Mouse (Mus musculus) E14TG2a.4 (cell line): ENCODE measurements around the gene Gm3500.
"Not testable (repeated sequence)": the region's sequence is repeated elsewhere in the genome, so short reads cannot be mapped to it uniquely, and the experiment has no call there.

ENCODE experiments used
- H3K27me3 ChIP-seq: 2 replicates; pipeline ENCODE4 v1.6.1; 2014; ENCODE audit warnings: low read length, control low read depth; ENCODE audit not compliant: insufficient read depth
- H3K36me3 ChIP-seq: 2 replicates; pipeline ENCODE4 v1.6.1; 2014; ENCODE audit warnings: low read length, control low read depth; ENCODE audit not compliant: insufficient read depth
- H3K4me1 ChIP-seq: replicated peaks from 2 replicates; pipeline ENCODE4 v1.6.1; 2014; ENCODE audit warnings: low read depth, low read length, control low read depth
- H3K4me3 ChIP-seq: replicated peaks from 2 replicates; pipeline ENCODE4 v1.5.1; 2014; ENCODE audit warnings: mild to moderate bottlenecking, low read length
- H3K9me3 ChIP-seq: 2 replicates; pipeline ENCODE4 v1.6.1; 2014; ENCODE audit warnings: low read length, control low read depth

The Gm3500 gene

GRCm38 (mm10) chr14:5388949-5389348 is at the start of gene Gm3500:
Gm3500 (minus strand) TSS chr14:5389049.
- not testable (repeated sequence) for H3K4me3 ChIP-seq, H3K9me3 ChIP-seq, H3K4me1 ChIP-seq, H3K36me3 ChIP-seq, H3K27me3 ChIP-seq

DNA sequence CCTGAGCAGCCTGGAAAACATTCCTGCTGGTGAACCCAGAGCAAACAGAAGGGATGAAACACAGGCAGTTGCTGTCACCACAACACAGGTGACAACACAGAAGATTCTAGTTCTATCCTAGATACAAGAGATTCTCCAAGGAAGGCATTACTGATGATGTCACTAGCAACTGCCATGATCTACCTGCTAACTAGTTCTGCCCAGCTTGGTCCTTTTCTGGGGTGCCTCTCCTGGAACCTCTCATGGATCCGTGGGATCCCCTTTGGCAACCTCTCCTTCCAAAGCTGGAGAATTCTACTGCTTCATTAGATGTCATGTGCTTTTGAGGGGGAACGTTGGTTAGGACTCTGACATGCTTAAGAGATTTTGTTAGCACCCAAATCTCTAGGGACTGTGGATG is 54.0 kb downstream of the Gm3500 start, which contains the start of gene Gm3542:
Gm3542 (minus strand) TSS at position 101 of the 400 bp plus-strand sequence.
- not testable (repeated sequence) for H3K4me1 ChIP-seq, H3K36me3 ChIP-seq, H3K9me3 ChIP-seq, H3K27me3 ChIP-seq, H3K4me3 ChIP-seq
